Mouse (Mus musculus) adrenal gland, postnatal 25 days (tissue): ENCODE results near the gene Ubtd2. TPM values are rescaled to one million over a fixed set of nuclear protein-coding genes. Genes with fewer than 3 reads are reported as not detected.

Source experiments
- DNase-seq: peaks from one replicate; pipeline ENCODE4 v3.0.0; 2021; ENCODE audit warnings: mixed read lengths
- total RNA-seq: library from RNA; stranded (reverse); gene quantifications from 2 replicates; pipeline ENCODE4 v1.2.3, GENCODE M21; 2021

The Ubtd2 gene
- total RNA-seq, 1 experiment from 2014 or later, result 16.2 TPM

- no peak for DNase-seq
Observed at GRCm38 (mm10) chr11:32566184-32566583, 111.0 kb downstream of the Ubtd2 start.

Other genes with a start within 250 kb of the Ubtd2 start
- gene Snrnp25, start 250.0 kb upstream of the Ubtd2 start, total RNA-seq, result 11.3 and 15.4 TPM in 2 replicates
- gene Rhbdf1, start 233.1 kb upstream of the Ubtd2 start, total RNA-seq, result 27.6 and 27.9 TPM in 2 replicates
- 18.5 and 22.9 TPM in 2 replicates for gene Mpg, start 228.9 kb upstream of the Ubtd2 start, total RNA-seq
- gene Nprl3, start 187.7 kb upstream of the Ubtd2 start, total RNA-seq, result 79.0 and 83.9 TPM in 2 replicates
- not detected in 2 replicates for gene Hba-x, start 179.0 kb upstream of the Ubtd2 start, total RNA-seq
- 2,198 and 2,224 TPM in 2 replicates for gene Hba-a1, start 171.9 kb upstream of the Ubtd2 start, total RNA-seq
- gene Hbq1b, start 168.4 kb upstream of the Ubtd2 start, total RNA-seq, result 0.64 TPM in 1 of 2 replicates, not detected in the other
- gene Hba-a2, start 158.9 kb upstream of the Ubtd2 start, total RNA-seq, result 1,730 and 2,563 TPM in 2 replicates
- gene Hbq1a, start 155.3 kb upstream of the Ubtd2 start, total RNA-seq, result not detected in 2 replicates
- 4.6 and 5.1 TPM in 2 replicates for gene Sh3pxd2b, start 107.5 kb upstream of the Ubtd2 start, total RNA-seq
- gene Efcab9, start 76.7 kb downstream of the Ubtd2 start, total RNA-seq, result 1.5 TPM in 1 of 2 replicates, not detected in the other
- gene Stk10, start 77.9 kb downstream of the Ubtd2 start, total RNA-seq, result 10.3 TPM in 2 replicates
- gene Fbxw11, start 187.4 kb downstream of the Ubtd2 start, total RNA-seq, result 87.7 and 113 TPM in 2 replicates